Comparison of ENCODE assay signal across 26 mouse cellular contexts in genomic region chr4:48072006-48072405, GRCm38 (mm10). TPM values are rescaled to one million over a fixed set of nuclear protein-coding genes. Genes with fewer than 3 reads are reported as not detected.
"Had no signal": no experiment of that assay in that cellular context is flagged by ENCODE, and none has a peak within 500 bp of the region (broad histone marks: within the 10 kb centered on the region; RNA-seq: fewer than 3 reads in every experiment).

No protein-coding gene starts in this region.

- H3K4me3 ChIP-seq: heart, embryonic 10.5 days; heart, embryonic 12.5 days; hindbrain, embryonic 13.5 days; hindbrain, embryonic 15.5 days; kidney, embryonic 15.5 days; limb, embryonic 13.5 days; limb, embryonic 15.5 days; liver, embryonic 12.5 days had no signal

- H3K27me3 ChIP-seq: heart, embryonic 12.5 days; hindbrain, embryonic 13.5 days; hindbrain, embryonic 15.5 days; kidney, embryonic 15.5 days; limb, embryonic 13.5 days; limb, embryonic 15.5 days; liver, embryonic 12.5 days had no signal

- H3K27ac ChIP-seq: heart, embryonic 10.5 days; hindbrain, embryonic 13.5 days; hindbrain, embryonic 15.5 days; hindbrain, postnatal 0 days; kidney, embryonic 15.5 days; kidney, postnatal 0 days; limb, embryonic 13.5 days; limb, embryonic 15.5 days; liver, embryonic 12.5 days; liver, embryonic 14.5 days had no signal

- DNase-seq: gastrocnemius, postnatal 14 days; gastrocnemius, postnatal 36 days; heart, adult 18-20 months; heart, postnatal 14 days; heart, postnatal 36 days; kidney, adult 11 months; kidney, adult 2 months; kidney, adult 9 months; kidney, postnatal 14 days; kidney, postnatal 36 days; layer of hippocampus, adult 9-11 months; layer of hippocampus, postnatal 36 days; left cerebral cortex, postnatal 4 days had no signal

RNA-seq across cellular contexts. Expression of gene Nr4a3, which starts 27.1 kb away (rescaled TPM):
- polyA plus RNA-seq: intestine, embryonic 14.5 days; liver, adult 2 months; liver, embryonic 12.5 days had no signal
